Mouse (Mus musculus): ENCODE data around the gene Rp9.

GRCm38 (mm10) chr9:22428666-22429410 is 40.7 kb downstream of the Rp9 start:
- TF ChIP-seq CTCF (IDR thresholded peaks at IDR 0.05; ENCODE audit: low read depth, low read length) (no peak), POLR2A (IDR thresholded peaks at IDR 0.05; ENCODE audit: borderline replicate concordance, low read depth, low read length) (no peak)
